In the genomic region with DNA sequence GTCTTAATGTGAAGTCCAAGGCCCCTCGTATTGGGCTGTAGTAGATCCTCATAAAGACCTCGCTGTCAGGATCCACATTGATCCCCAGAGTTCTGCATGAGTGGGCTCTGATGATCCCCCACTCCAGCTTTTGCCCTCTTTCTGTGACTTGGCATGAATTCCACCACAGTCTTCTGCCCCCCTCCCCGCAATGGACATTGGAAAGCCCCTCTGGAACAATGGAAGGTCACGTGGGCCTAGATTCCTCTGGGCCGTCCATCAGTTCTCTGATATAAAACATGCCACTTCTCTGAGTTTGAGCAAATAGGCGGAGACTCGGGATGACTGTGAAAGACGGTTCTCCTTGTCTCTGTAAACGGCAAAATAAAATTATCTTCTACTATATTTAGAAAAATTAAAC, we compare ENCODE assay signal across 18 mouse cellular contexts. TPM values are rescaled to one million over a fixed set of nuclear protein-coding genes. Genes with fewer than 3 reads are reported as not detected.
DNase-seq lines count a peak whose midpoint lies in the region; ATAC-seq lines count a peak whose summit lies in the region.
"Had no signal": no experiment of that assay in that cellular context is flagged by ENCODE, and none has a peak within 500 bp of the region (broad histone marks: within the 10 kb centered on the region; RNA-seq: fewer than 3 reads in every experiment).

No protein-coding gene starts in this region.

- H3K27me3 ChIP-seq in heart, embryonic 14.5 days (ENCODE audit: control insufficient read depth, insufficient read depth, low read length): no peaks in the 10 kb centered on the region
- no peaks in the 10 kb centered on the region for H3K27me3 ChIP-seq in hindbrain, embryonic 10.5 days (ENCODE audit: insufficient read depth, poor library complexity, severe bottlenecking)
- H3K27me3 ChIP-seq in hindbrain, embryonic 13.5 days: no peaks in the 10 kb centered on the region
- H3K27me3 ChIP-seq: embryonic facial prominence, embryonic 12.5 days; forebrain, embryonic 15.5 days; hindbrain, embryonic 12.5 days had no signal

- DNase-seq in heart, adult 11 months: peak; percentile 87
- DNase-seq in heart, postnatal 14 days: no peak
- DNase-seq in heart, adult 9 months (ENCODE audit: low spot score in 2 of 2): no peak
- no peak for DNase-seq in hindbrain, embryonic 10.5 days (ENCODE audit: low spot score)
- DNase-seq in retina, postnatal 1 day: peak; percentile 60
- no peak for DNase-seq in retina, embryonic 14.5 days (ENCODE audit: low spot score)
- DNase-seq: adrenal gland, postnatal 10 days; cerebellum, adult 11-12 months; cerebellum, adult 9-10 months; cerebellum, postnatal 25 days; gastrocnemius, postnatal 36 days; kidney, adult 11 months had no signal

- peaks cover 31 to 64% of the 10 kb centered on the region in 2 experiments for H3K4me1 ChIP-seq in heart, embryonic 14.5 days (ENCODE audit: control insufficient read depth in 2 of 2, insufficient read depth in 2 of 2, low read length in 2 of 2)
- H3K4me1 ChIP-seq in hindbrain, embryonic 10.5 days (replicated peaks): peaks cover 69% of the 10 kb centered on the region
- H3K4me1 ChIP-seq in hindbrain, embryonic 13.5 days (replicated peaks): peaks cover 86% of the 10 kb centered on the region

- H3K4me2 ChIP-seq in heart, embryonic 14.5 days (ENCODE audit: low read length): peak overlapping the region; percentile 2; the same call in 1 of the 2 replicates
- no peak overlapping the region for H3K4me2 ChIP-seq in hindbrain, embryonic 13.5 days
- H3K4me2 ChIP-seq: embryonic facial prominence, embryonic 12.5 days; forebrain, embryonic 15.5 days; hindbrain, embryonic 12.5 days had no signal

- 28% methylated on average over 9 of the region's 9 CpGs for WGBS in heart, embryonic 14.5 days
- WGBS in hindbrain, embryonic 10.5 days: 53% methylated on average over 9 of the region's 9 CpGs
- WGBS in hindbrain, embryonic 13.5 days: 36% methylated on average over 9 of the region's 9 CpGs

- no peaks in the 10 kb centered on the region for H3K9me3 ChIP-seq in heart, embryonic 14.5 days (ENCODE audit: control insufficient read depth, low read length)
- H3K9me3 ChIP-seq in hindbrain, embryonic 10.5 days: no peaks in the 10 kb centered on the region
- no peaks in the 10 kb centered on the region for H3K9me3 ChIP-seq in hindbrain, embryonic 13.5 days
- H3K9me3 ChIP-seq: embryonic facial prominence, embryonic 12.5 days; forebrain, embryonic 15.5 days; hindbrain, embryonic 12.5 days had no signal

- H3K9ac ChIP-seq in heart, embryonic 14.5 days (ENCODE audit: low read length): no peak overlapping the region
- no peak overlapping the region for H3K9ac ChIP-seq in hindbrain, embryonic 13.5 days
- H3K9ac ChIP-seq: embryonic facial prominence, embryonic 12.5 days; forebrain, embryonic 15.5 days; hindbrain, embryonic 12.5 days had no signal

- H3K27ac ChIP-seq in heart, embryonic 14.5 days (replicated peaks in 1 of 2; ENCODE audit: control insufficient read depth in 1 of 2, insufficient read depth in 1 of 2, low read depth in 2 of 2, low read length in 2 of 2): peak overlapping the region; percentile 2; a peak in 2 of 4 replicates
- H3K27ac ChIP-seq in hindbrain, embryonic 10.5 days: peak overlapping the region; percentile 25
- H3K27ac ChIP-seq in hindbrain, embryonic 13.5 days: no peak overlapping the region
- H3K27ac ChIP-seq: embryonic facial prominence, embryonic 12.5 days; forebrain, embryonic 15.5 days; hindbrain, embryonic 12.5 days; hindbrain, postnatal 0 days had no signal

- intact Hi-C loops in heart, postnatal 14 days (cut with DNase I): no loop called here

- ATAC-seq in heart, embryonic 14.5 days (ENCODE audit: insufficient number of reproducible peaks, insufficient read depth, low FRiP score, low read depth): no peak
- no peak for ATAC-seq in hindbrain, embryonic 13.5 days (ENCODE audit: low FRiP score)
- ATAC-seq: forebrain, embryonic 15.5 days; hindbrain, postnatal 0 days had no signal

- H3K4me3 ChIP-seq in heart, embryonic 14.5 days (ENCODE audit: control insufficient read depth in 1 of 2, insufficient read depth in 1 of 2, low read depth in 1 of 2, low read length in 2 of 2): no peak overlapping the region
- H3K4me3 ChIP-seq in hindbrain, embryonic 10.5 days: no peak overlapping the region
- H3K4me3 ChIP-seq in hindbrain, embryonic 13.5 days: no peak overlapping the region
- H3K4me3 ChIP-seq: embryonic facial prominence, embryonic 12.5 days; forebrain, embryonic 15.5 days; hindbrain, embryonic 12.5 days had no signal

- H3K36me3 ChIP-seq in heart, embryonic 14.5 days (ENCODE audit: control insufficient read depth, insufficient read depth, low read length): no peaks in the 10 kb centered on the region
- no peaks in the 10 kb centered on the region for H3K36me3 ChIP-seq in hindbrain, embryonic 10.5 days
- no peaks in the 10 kb centered on the region for H3K36me3 ChIP-seq in hindbrain, embryonic 13.5 days
- H3K36me3 ChIP-seq: embryonic facial prominence, embryonic 12.5 days; forebrain, embryonic 15.5 days; hindbrain, embryonic 12.5 days had no signal

RNA-seq across cellular contexts. Expression of a gene that starts 8.1 kb away (rescaled TPM):
- total RNA-seq in heart, postnatal 14 days (2021): 10 to 100 TPM; 17.9 to 21.3 TPM
- 16.1 and 16.6 TPM in 2 replicates for polyA plus RNA-seq in heart, embryonic 14.5 days (2014; fragmentation: Nextera tagmentation; extraction: Ambion mirVana)
- 19.7 and 24.9 TPM in 2 replicates for polyA plus RNA-seq in hindbrain, embryonic 10.5 days (2016; fragmentation: Nextera tagmentation; extraction: Ambion mirVana)
- 24.9 and 26.8 TPM in 2 replicates for polyA plus RNA-seq in hindbrain, embryonic 13.5 days (2015; fragmentation: Nextera tagmentation; extraction: Ambion mirVana)

Comparison
In these comparisons a context has a peak if more than half of its experiments do, and no peak if none do; other contexts are left out.
1. DNase-seq: peak in heart, adult 11 months (single experiment) and retina, postnatal 1 day (single experiment); none in heart, postnatal 14 days (0 of 2), heart, adult 9 months (0 of 2), hindbrain, embryonic 10.5 days (single experiment) and retina, embryonic 14.5 days (single experiment).